20 mouse cellular contexts compared by ENCODE assay signal in the genomic region with DNA sequence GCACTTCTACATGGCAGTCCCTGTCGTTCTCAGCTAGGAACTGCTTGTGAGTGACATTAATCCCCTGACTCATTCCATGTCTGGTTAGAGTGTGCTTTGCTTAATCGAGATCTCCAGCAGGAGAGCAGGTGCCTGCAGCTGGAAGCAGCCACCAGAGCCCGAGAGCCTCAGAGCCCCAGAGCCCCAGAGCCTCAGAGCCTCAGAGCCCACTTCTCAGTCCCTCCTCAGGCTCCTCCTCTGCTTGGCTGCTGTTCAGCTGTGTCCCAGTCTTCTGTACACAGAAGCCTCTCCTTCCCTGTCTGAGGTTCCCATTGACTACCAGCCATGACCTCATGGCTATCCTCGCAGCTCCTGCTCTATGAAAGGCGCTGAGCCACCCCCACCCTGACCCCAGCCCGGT. TPM values are rescaled to one million over a fixed set of nuclear protein-coding genes. Genes with fewer than 3 reads are reported as not detected.
A peak's percentile ranks its signal among the peaks of the same experiment; 100 is the strongest.
DNase-seq lines count a peak whose midpoint lies in the region; ATAC-seq and TF ChIP-seq lines count a peak whose summit lies in the region.
"Had no signal": no experiment of that assay in that cellular context is flagged by ENCODE, and none has a peak within 500 bp of the region (broad histone marks: within the 10 kb centered on the region; RNA-seq: fewer than 3 reads in every experiment).

No protein-coding gene starts in this region.

- TF ChIP-seq POLR2A in lung, adult 2 months (IDR thresholded peaks at IDR 0.05; ENCODE audit: borderline replicate concordance, extremely low read depth, low read depth, low read length), result no peak

- 52% methylated on average over 6 of the region's 6 CpGs for WGBS in hindbrain, embryonic 15.5 days
- WGBS in hindbrain, embryonic 10.5 days, result 68% methylated on average over 6 of the region's 6 CpGs
- WGBS in lung, adult 2 months, result 48% methylated on average over 6 of the region's 6 CpGs
- 65% methylated on average over 6 of the region's 6 CpGs for WGBS in embryonic facial prominence, embryonic 14.5 days
- 35% methylated on average over 6 of the region's 6 CpGs for WGBS in intestine, embryonic 15.5 days
- WGBS in liver, postnatal 0 days (ENCODE audit: insufficient replicate concordance), result 53% methylated on average over 6 of the region's 6 CpGs

- no peak for TF ChIP-seq CTCF in lung, adult 2 months (IDR thresholded peaks at IDR 0.05; ENCODE audit: insufficient read depth, low read length)
- no peak for TF ChIP-seq CTCF in liver, postnatal 0 days (IDR thresholded peaks at IDR 0.05; ENCODE audit: low read depth)

- no peaks in the 10 kb centered on the region for H3K9me3 ChIP-seq in hindbrain, embryonic 15.5 days
- no peaks in the 10 kb centered on the region for H3K9me3 ChIP-seq in hindbrain, embryonic 10.5 days
- no peaks in the 10 kb centered on the region for H3K9me3 ChIP-seq in embryonic facial prominence, embryonic 14.5 days (ENCODE audit: control insufficient read depth, low read length)
- no peaks in the 10 kb centered on the region for H3K9me3 ChIP-seq in intestine, embryonic 15.5 days
- H3K9me3 ChIP-seq in liver, postnatal 0 days (ENCODE audit: low read length), result no peaks in the 10 kb centered on the region
- H3K9me3 ChIP-seq: embryonic facial prominence, embryonic 12.5 days; heart, embryonic 15.5 days; limb, embryonic 12.5 days had no signal

- no peak overlapping the region for H3K27ac ChIP-seq in hindbrain, embryonic 15.5 days (replicated peaks)
- no peak overlapping the region for H3K27ac ChIP-seq in hindbrain, embryonic 10.5 days
- H3K27ac ChIP-seq in embryonic facial prominence, embryonic 14.5 days (replicated peaks; ENCODE audit: low read depth, low read length), result no peak overlapping the region
- H3K27ac ChIP-seq in intestine, embryonic 15.5 days, result no peak overlapping the region
- no peak overlapping the region for H3K27ac ChIP-seq in liver, postnatal 0 days (ENCODE audit: low read depth)
- H3K27ac ChIP-seq: embryonic facial prominence, embryonic 12.5 days; heart, embryonic 15.5 days; limb, embryonic 12.5 days; liver, embryonic 14.5 days had no signal

- H3K4me1 ChIP-seq in hindbrain, embryonic 15.5 days (replicated peaks), result no peaks in the 10 kb centered on the region
- peaks cover 6% of the 10 kb centered on the region; the same call in 1 of the 2 replicates for H3K4me1 ChIP-seq in hindbrain, embryonic 10.5 days (replicated peaks)
- no peaks in the 10 kb centered on the region for H3K4me1 ChIP-seq in lung, adult 2 months (ENCODE audit: control insufficient read depth, insufficient read depth, low read length)
- no peaks in the 10 kb centered on the region for H3K4me1 ChIP-seq in embryonic facial prominence, embryonic 14.5 days (ENCODE audit: control insufficient read depth, insufficient read depth, low read length)
- peaks cover 9% of the 10 kb centered on the region for H3K4me1 ChIP-seq in intestine, embryonic 15.5 days (replicated peaks)
- H3K4me1 ChIP-seq in liver, postnatal 0 days (ENCODE audit: insufficient read depth), result no peaks in the 10 kb centered on the region
- H3K4me1 ChIP-seq: embryonic facial prominence, embryonic 12.5 days; heart, embryonic 15.5 days had no signal

- 0 out of 2 replicates have a peak, but pooled peaks have one; percentile 19 for ATAC-seq in hindbrain, embryonic 15.5 days (ENCODE audit: low FRiP score, low read depth)
- ATAC-seq in embryonic facial prominence, embryonic 14.5 days (ENCODE audit: low read depth), result peak; percentile 73; the same call in 1 of the 2 replicates
- ATAC-seq in intestine, embryonic 15.5 days, result peak; percentile 69
- ATAC-seq in liver, postnatal 0 days, result no peak
- ATAC-seq: Patski had no signal

- no peak overlapping the region for H3K4me3 ChIP-seq in hindbrain, embryonic 15.5 days
- H3K4me3 ChIP-seq in hindbrain, embryonic 10.5 days, result no peak overlapping the region
- H3K4me3 ChIP-seq in lung, adult 2 months (replicated peaks; ENCODE audit: extremely low read depth, low read depth, low read length), result no peak overlapping the region
- H3K4me3 ChIP-seq in embryonic facial prominence, embryonic 14.5 days (ENCODE audit: low read depth, low read length), result no peak overlapping the region
- no peak overlapping the region for H3K4me3 ChIP-seq in intestine, embryonic 15.5 days (replicated peaks)
- H3K4me3 ChIP-seq in liver, postnatal 0 days (ENCODE audit: low read depth, low read length), result no peak overlapping the region
- H3K4me3 ChIP-seq: embryonic facial prominence, embryonic 12.5 days; heart, embryonic 15.5 days; limb, embryonic 12.5 days had no signal

- peaks cover 23% of the 10 kb centered on the region for H3K27me3 ChIP-seq in hindbrain, embryonic 15.5 days
- peaks cover 68% of the 10 kb centered on the region for H3K27me3 ChIP-seq in hindbrain, embryonic 10.5 days (ENCODE audit: insufficient read depth, poor library complexity, severe bottlenecking)
- H3K27me3 ChIP-seq in embryonic facial prominence, embryonic 14.5 days (replicated peaks; ENCODE audit: control insufficient read depth, insufficient read depth, low read length), result 0 out of 2 replicates have a peak, but pooled peaks cover 10% of the 10 kb centered on the region
- peaks cover 11% of the 10 kb centered on the region; the same call in 1 of the 2 replicates for H3K27me3 ChIP-seq in intestine, embryonic 15.5 days (replicated peaks)
- H3K27me3 ChIP-seq in liver, postnatal 0 days (ENCODE audit: insufficient read depth, low read length), result peaks cover 21% of the 10 kb centered on the region
- H3K27me3 ChIP-seq: Patski had no signal

- no peak overlapping the region for H3K9ac ChIP-seq in hindbrain, embryonic 15.5 days
- no peak overlapping the region for H3K9ac ChIP-seq in embryonic facial prominence, embryonic 14.5 days (ENCODE audit: low read depth, low read length)
- no peak overlapping the region for H3K9ac ChIP-seq in intestine, embryonic 15.5 days
- H3K9ac ChIP-seq in liver, postnatal 0 days (replicated peaks), result no peak overlapping the region
- H3K9ac ChIP-seq: embryonic facial prominence, embryonic 12.5 days; heart, embryonic 15.5 days; limb, embryonic 12.5 days; liver, embryonic 14.5 days had no signal

- TF ChIP-seq EP300 in liver, postnatal 0 days (IDR thresholded peaks at IDR 0.05; ENCODE audit: low read depth), result no peak

- DNase-seq in hindbrain, embryonic 10.5 days (ENCODE audit: low spot score), result no peak
- peak; percentile 21 for DNase-seq in lung, postnatal 10 days
- DNase-seq in lung, adult 2 months, result no peak
- peak; percentile 70 for DNase-seq in embryonic facial prominence, embryonic 14.5 days (ENCODE audit: low spot score)
- DNase-seq in liver, postnatal 0 days, result no peak
- DNase-seq: adrenal gland, adult 8-10 months; cerebellum, adult 9-11 months; gastrocnemius, postnatal 10 days; heart, adult 18-20 months; kidney, postnatal 36 days; right cerebral cortex, postnatal 4 days; thymus, postnatal 25 days had no signal

- H3K4me2 ChIP-seq in hindbrain, embryonic 15.5 days, result no peak overlapping the region
- no peak overlapping the region for H3K4me2 ChIP-seq in embryonic facial prominence, embryonic 14.5 days (ENCODE audit: low read depth, low read length)
- H3K4me2 ChIP-seq in intestine, embryonic 15.5 days (replicated peaks), result no peak overlapping the region
- no peak overlapping the region for H3K4me2 ChIP-seq in liver, postnatal 0 days (ENCODE audit: low read depth, low read length)
- H3K4me2 ChIP-seq: embryonic facial prominence, embryonic 12.5 days; heart, embryonic 15.5 days; limb, embryonic 12.5 days had no signal

- no peaks in the 10 kb centered on the region for H3K36me3 ChIP-seq in hindbrain, embryonic 15.5 days
- H3K36me3 ChIP-seq in hindbrain, embryonic 10.5 days, result no peaks in the 10 kb centered on the region
- no peaks in the 10 kb centered on the region for H3K36me3 ChIP-seq in embryonic facial prominence, embryonic 14.5 days (ENCODE audit: control insufficient read depth, insufficient read depth, low read length)
- no peaks in the 10 kb centered on the region for H3K36me3 ChIP-seq in intestine, embryonic 15.5 days
- no peaks in the 10 kb centered on the region for H3K36me3 ChIP-seq in liver, postnatal 0 days (replicated peaks; ENCODE audit: insufficient read depth, low read length)
- H3K36me3 ChIP-seq: embryonic facial prominence, embryonic 12.5 days; heart, embryonic 15.5 days; limb, embryonic 12.5 days had no signal

RNA-seq across cellular contexts. Expression of a gene that starts 32.6 kb away (rescaled TPM):
- 0.06 TPM in 1 of 2 replicates, not detected in the other for polyA plus RNA-seq in hindbrain, embryonic 15.5 days (2015; fragmentation: Nextera tagmentation; extraction: Ambion mirVana)
- 0.25 and 0.27 TPM in 2 replicates for polyA plus RNA-seq in hindbrain, embryonic 10.5 days (2016; fragmentation: Nextera tagmentation; extraction: Ambion mirVana)
- 0.05 and 8.8 TPM in 2 replicates for polyA plus RNA-seq in lung, adult 2 months (2012; rRNA removed)
- polyA plus RNA-seq in embryonic facial prominence, embryonic 14.5 days (2014; fragmentation: Nextera tagmentation; extraction: Ambion mirVana), result 3.3 and 3.6 TPM in 2 replicates
- polyA plus RNA-seq in intestine, embryonic 15.5 days (2015; fragmentation: Nextera tagmentation; extraction: Ambion mirVana), result not detected in 2 replicates
- polyA plus RNA-seq in liver, postnatal 0 days (2015; fragmentation: Nextera tagmentation; extraction: Ambion mirVana), result not detected in 2 replicates
- polyA plus RNA-seq: cortical plate, adult 2 months had no signal

Comparison
In these comparisons a context has a peak if more than half of its experiments do, and no peak if none do; other contexts are left out.
1. DNase-seq: peak in lung, postnatal 10 days (single experiment) and embryonic facial prominence, embryonic 14.5 days (single experiment); none in hindbrain, embryonic 10.5 days (single experiment), lung, adult 2 months (single experiment) and liver, postnatal 0 days (single experiment).